Mouse (Mus musculus): ENCODE data around the gene Esrra. TPM values are rescaled to one million over a fixed set of nuclear protein-coding genes. Genes with fewer than 3 reads are reported as not detected.

Esrra gene
- polyA plus RNA-seq, 2 experiments = 5.1 to 20.3 TPM

- H3K36me3 ChIP-seq (ENCODE audit: control insufficient read depth, insufficient read depth, low read length) = no peaks in the 10 kb centered on the region
- peaks cover 66% of the 10 kb centered on the region for H3K27me3 ChIP-seq (ENCODE audit: control insufficient read depth, insufficient read depth, low read length)
- peak overlapping the region; percentile 22 for H3K4me3 ChIP-seq (replicated peaks; ENCODE audit: low read length)
- no peak overlapping the region for H3K9ac ChIP-seq (ENCODE audit: low read depth, low read length, severe bottlenecking)
- no peak for ATAC-seq (ENCODE audit: low FRiP score, low read depth)
- H3K9me3 ChIP-seq (ENCODE audit: control insufficient read depth, low read length) = no peaks in the 10 kb centered on the region
- H3K27ac ChIP-seq (replicated peaks; ENCODE audit: low read depth, low read length) = no peak overlapping the region
- no peak for TF ChIP-seq POLR2A (IDR thresholded peaks at IDR 0.05; ENCODE audit: borderline replicate concordance, extremely low read depth, insufficient read depth, insufficient read length)
- H3K4me2 ChIP-seq (replicated peaks; ENCODE audit: low read depth, low read length, severe bottlenecking) = peak overlapping the region; percentile 36
- WGBS = 4% methylated on average over 39 of the region's 39 CpGs
- peaks cover 17% of the 10 kb centered on the region; the same call in 1 of the 2 replicates for H3K4me1 ChIP-seq (ENCODE audit: control insufficient read depth, insufficient read depth, low read length)
- peak; percentile 80 for DNase-seq (ENCODE audit: low spot score)
Measured at GRCm38 (mm10) chr19:6924461-6925306, 3.1 kb upstream of the Esrra start.

- no peak for ATAC-seq (ENCODE audit: low FRiP score, low read depth)
- Histone ChIP-seq H3K27ac (replicated peaks; ENCODE audit: low read depth, low read length) (no peak overlapping the region), H3K4me2 (replicated peaks; ENCODE audit: low read depth, low read length, severe bottlenecking) (no peak overlapping the region), H3K27me3 (ENCODE audit: control insufficient read depth, insufficient read depth, low read length) (peaks cover 53% of the 10 kb centered on the region), H3K9me3 (ENCODE audit: control insufficient read depth, low read length) (no peaks in the 10 kb centered on the region), H3K4me3 (replicated peaks; ENCODE audit: low read length) (no peak overlapping the region; the same call in 1 of the 2 replicates), H3K9ac (ENCODE audit: low read depth, low read length, severe bottlenecking) (no peak overlapping the region), H3K36me3 (ENCODE audit: control insufficient read depth, insufficient read depth, low read length) (no peaks in the 10 kb centered on the region), H3K4me1 (ENCODE audit: control insufficient read depth, insufficient read depth, low read length) (peaks cover 17% of the 10 kb centered on the region; the same call in 1 of the 2 replicates)
- TF ChIP-seq POLR2A (IDR thresholded peaks at IDR 0.05; ENCODE audit: borderline replicate concordance, extremely low read depth, insufficient read depth, insufficient read length) = no peak
- 70% methylated on average over 6 of the region's 6 CpGs for WGBS
- no peak for DNase-seq (ENCODE audit: low spot score)
Measured at GRCm38 (mm10) chr19:6922901-6923735, 1.5 kb upstream of the Esrra start.

GRCm38 (mm10) chr19:6920741-6921636, 624 bp downstream of the Esrra start:
- Histone ChIP-seq H3K27me3 (ENCODE audit: control insufficient read depth, insufficient read depth, low read length) (peaks cover 32% of the 10 kb centered on the region), H3K4me3 (replicated peaks; ENCODE audit: low read length) (peak overlapping the region; percentile 72), H3K9ac (ENCODE audit: low read depth, low read length, severe bottlenecking) (peak overlapping the region; percentile 68), H3K36me3 (ENCODE audit: control insufficient read depth, insufficient read depth, low read length) (no peaks in the 10 kb centered on the region), H3K9me3 (ENCODE audit: control insufficient read depth, low read length) (no peaks in the 10 kb centered on the region), H3K27ac (replicated peaks; ENCODE audit: low read depth, low read length) (0 out of 2 replicates have a peak overlapping the region, but pooled peaks have one; percentile 33), H3K4me2 (replicated peaks; ENCODE audit: low read depth, low read length, severe bottlenecking) (peak overlapping the region; percentile 93), H3K4me1 (ENCODE audit: control insufficient read depth, insufficient read depth, low read length) (peaks cover 17% of the 10 kb centered on the region; the same call in 1 of the 2 replicates)
- DNase-seq (ENCODE audit: low spot score) (peak; percentile 32), ATAC-seq (ENCODE audit: low FRiP score, low read depth) (no peak; the same call in 1 of the 2 replicates)
- WGBS = 1% methylated on average over 27 of the region's 48 CpGs
- TF ChIP-seq POLR2A (IDR thresholded peaks at IDR 0.05; ENCODE audit: borderline replicate concordance, extremely low read depth, insufficient read depth, insufficient read length) = no peak

GRCm38 (mm10) chr19:6919876-6920740, 1.5 kb downstream of the Esrra start:
- ATAC-seq (ENCODE audit: low FRiP score, low read depth) (no peak), DNase-seq (ENCODE audit: low spot score) (no peak)
- H3K27me3 ChIP-seq (ENCODE audit: control insufficient read depth, insufficient read depth, low read length) = peaks cover 23% of the 10 kb centered on the region
- WGBS = 44% methylated on average over 7 of the region's 8 CpGs
- no peak for TF ChIP-seq POLR2A (IDR thresholded peaks at IDR 0.05; ENCODE audit: borderline replicate concordance, extremely low read depth, insufficient read depth, insufficient read length)
- no peaks in the 10 kb centered on the region for H3K36me3 ChIP-seq (ENCODE audit: control insufficient read depth, insufficient read depth, low read length)
- no peak overlapping the region for H3K9ac ChIP-seq (ENCODE audit: low read depth, low read length, severe bottlenecking)
- H3K4me1 ChIP-seq (ENCODE audit: control insufficient read depth, insufficient read depth, low read length) = peaks cover 17% of the 10 kb centered on the region; the same call in 1 of the 2 replicates
- no peaks in the 10 kb centered on the region for H3K9me3 ChIP-seq (ENCODE audit: control insufficient read depth, low read length)
- H3K4me2 ChIP-seq (replicated peaks; ENCODE audit: low read depth, low read length, severe bottlenecking) = peak overlapping the region; percentile 93
- peak overlapping the region; percentile 72 for H3K4me3 ChIP-seq (replicated peaks; ENCODE audit: low read length)
- no peak overlapping the region for H3K27ac ChIP-seq (replicated peaks; ENCODE audit: low read depth, low read length)
